Mouse (Mus musculus) mouse trophoblast stem cell (cell line): ENCODE measurements around the gene Pnpt1.

ENCODE experiments used
- in situ Hi-C, 2 experiments: fragments of 300-500 bp; cut with MseI, MboI; formaldehyde crosslinking; loops; 2 replicates in 1 of 2; 3 replicates in 1 of 2; pipeline ENCODE4 v1.15.1; 2025

Gene Pnpt1

GRCm38 (mm10) chr11:29130385-29131355 lies at the start of gene Pnpt1:
TSS of gene Pnpt1 (plus strand) at chr11:29130744.
- in situ Hi-C loops: no loop called here

DNA sequence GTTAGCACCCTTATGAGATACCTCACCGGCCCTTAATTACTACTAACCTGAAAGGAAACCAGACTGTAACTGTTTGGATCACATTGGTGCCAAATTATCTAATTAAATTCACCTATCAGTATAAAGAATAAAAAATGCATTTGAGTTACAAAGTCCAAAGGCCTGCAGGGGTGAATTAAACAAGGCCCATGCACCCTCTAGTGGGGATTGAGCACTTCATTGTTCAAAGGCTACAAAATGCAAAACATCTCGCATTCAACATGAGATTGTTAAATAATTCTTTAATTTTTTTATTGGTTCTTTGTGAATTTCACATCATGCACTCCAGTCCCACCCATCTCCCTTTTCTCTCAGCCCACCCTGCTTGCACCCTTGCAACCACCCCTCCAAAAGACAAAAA lies 38.1 kb upstream of the Pnpt1 start:
- in situ Hi-C loops: no loop called here

GRCm38 (mm10) chr11:29098926-29099325 lies 31.6 kb upstream of the Pnpt1 start:
- in situ Hi-C loops: no loop called here

DNA sequence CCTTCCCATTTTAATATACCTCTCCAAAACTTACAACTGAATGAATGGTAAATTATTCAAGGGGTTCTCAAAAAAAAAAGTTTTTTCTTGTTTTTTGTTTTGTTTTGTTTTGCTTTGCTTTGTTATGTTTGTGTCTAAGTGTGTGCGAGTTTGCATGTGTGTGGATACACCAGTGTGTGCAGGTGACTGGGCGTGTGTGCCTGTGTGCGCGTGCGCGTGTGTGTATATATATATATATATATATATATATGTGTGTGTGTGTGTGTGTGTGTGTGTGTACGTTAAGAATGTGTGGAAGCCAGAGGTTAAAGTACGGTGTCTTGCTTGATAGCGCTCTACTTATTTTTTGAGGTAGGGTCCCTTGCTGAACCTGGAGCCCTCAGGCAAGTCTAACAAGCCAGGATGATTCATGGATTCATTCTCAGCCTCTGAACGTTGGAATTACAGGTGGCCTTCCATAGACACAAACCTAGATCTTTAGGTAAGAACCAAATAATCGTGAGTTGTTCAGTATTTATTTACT lies 621 bp upstream of the Pnpt1 start:
- in situ Hi-C loops: no loop called here

- in situ Hi-C loops: no loop called here
These were observed 10.1 kb downstream of the Pnpt1 start for GRCm38 (mm10) chr11:29140671-29141070.

DNA sequence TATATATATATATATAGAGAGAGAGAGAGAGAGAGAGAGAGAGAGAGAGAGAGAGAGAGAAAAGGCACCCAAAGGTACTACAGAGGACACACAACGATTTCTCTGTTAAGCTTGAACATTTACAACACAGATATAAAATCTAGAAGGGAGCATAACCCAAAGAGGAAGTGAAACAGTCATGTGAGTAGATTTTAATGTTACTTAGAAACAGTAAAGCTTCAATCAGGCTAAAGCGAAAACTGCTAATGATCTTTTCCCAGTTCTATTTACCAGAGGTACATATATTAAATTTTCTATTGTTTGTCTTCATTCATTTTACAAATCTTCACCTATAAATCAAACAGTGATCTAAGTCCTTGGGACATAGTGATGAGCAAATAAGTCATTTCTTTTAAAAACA lies 18.4 kb downstream of the Pnpt1 start:
- in situ Hi-C loops: no loop called here

DNA sequence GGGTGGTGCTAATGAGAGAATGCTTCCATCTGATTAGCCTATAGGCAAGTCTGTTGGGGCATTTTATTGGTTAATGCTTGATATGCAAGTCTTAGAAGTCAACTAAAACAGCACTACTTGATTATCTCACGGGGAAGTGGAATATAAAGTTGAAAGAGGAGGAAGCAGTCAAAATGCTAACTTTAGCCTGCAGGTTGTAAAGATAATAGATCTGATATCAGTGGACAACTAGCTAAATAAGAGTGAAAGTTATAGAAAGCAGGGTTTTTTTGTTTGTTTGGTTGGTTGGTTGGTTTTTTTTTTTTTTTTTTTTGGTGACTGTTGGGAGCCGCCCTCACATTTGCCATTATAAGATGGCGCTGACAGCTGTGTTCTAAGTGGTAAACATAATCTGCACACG lies 33.0 kb downstream of the Pnpt1 start:
- in situ Hi-C loops: no loop called here

DNA sequence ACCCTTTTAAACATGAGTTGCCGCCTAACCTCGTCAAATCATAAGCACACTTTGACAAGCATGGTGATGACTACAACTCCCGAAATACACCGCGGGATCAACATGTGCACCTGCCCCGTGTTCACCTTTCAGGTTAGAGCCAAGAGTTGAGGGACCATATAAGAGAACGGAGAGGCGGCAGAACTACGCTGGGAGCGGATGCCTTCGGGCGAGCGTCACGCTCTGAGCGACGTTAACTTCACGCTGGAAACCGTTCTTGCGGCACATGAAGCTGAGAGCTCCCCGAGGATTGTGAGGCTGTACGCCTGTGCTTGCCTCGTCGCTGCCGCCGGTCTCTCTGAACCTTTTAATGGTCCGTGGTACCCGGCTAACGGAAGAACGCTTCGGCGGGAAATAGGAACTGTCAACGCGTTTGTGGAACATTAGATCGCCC lies 41.4 kb downstream of the Pnpt1 start:
- in situ Hi-C loops: no loop called here

GRCm38 (mm10) chr11:29172563-29173124 lies 42.1 kb downstream of the Pnpt1 start, which contains the start of gene Ppp4r3b:
TSS of gene Ppp4r3b (plus strand) at chr11:29172890.
- in situ Hi-C loops: no loop called here

GRCm38 (mm10) chr11:29173125-29173631 lies 42.6 kb downstream of the Pnpt1 start:
- in situ Hi-C loops: no loop called here

DNA sequence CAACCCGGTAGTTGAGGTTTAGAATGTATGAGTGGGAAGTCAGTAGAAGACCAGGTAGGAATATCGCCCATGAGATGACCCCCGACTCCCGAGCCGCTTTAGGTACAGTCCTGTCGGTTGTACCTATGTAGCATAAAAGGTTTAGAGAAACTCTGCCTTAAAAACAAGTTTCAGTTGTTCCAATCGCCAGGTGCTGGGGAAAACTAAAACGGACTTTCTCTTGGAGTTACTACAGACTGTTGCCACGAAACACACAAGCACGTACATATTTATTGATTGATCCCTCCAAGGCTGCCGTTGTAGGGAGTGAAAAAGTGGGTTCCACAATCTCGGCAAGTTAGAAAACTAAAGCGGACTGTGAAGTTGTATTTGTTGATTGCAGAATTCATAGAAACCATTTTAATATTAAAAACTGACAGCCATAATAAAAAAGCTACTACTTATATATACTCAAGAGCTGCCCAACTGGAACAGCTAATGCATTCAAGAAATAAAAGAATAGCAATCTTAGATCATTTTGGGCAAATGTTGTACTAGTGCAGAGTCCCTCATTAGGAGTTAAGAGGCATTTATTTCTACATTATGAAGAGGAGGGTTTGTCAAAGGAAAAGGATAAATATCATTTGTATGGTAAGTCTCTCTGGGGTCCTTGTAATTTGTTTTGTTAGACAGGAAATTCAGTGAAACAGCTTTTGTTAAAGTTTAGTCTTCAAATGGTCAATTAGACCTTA lies 43.3 kb downstream of the Pnpt1 start:
- in situ Hi-C loops: no loop called here

DNA sequence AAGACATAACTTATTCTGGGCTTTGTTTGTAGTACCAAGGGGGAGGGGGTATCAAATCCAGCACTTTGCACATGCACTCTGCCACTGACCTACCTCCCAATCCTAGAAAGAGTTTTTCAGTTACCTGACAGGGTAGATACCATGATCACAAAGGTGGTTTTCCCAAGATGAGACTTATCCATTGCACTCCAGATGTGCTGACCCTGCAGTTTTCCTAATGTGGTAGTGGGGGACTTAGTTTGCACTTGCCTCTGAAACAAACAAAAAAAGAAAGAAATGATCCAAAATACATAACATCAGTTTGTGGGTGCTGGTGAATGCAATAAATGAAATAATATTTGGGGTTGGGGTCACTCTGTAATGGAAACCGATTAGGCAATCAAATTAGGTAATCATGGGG lies 48.8 kb downstream of the Pnpt1 start:
- in situ Hi-C loops: no loop called here

- in situ Hi-C loops: no loop called here
These were observed 50.1 kb downstream of the Pnpt1 start for GRCm38 (mm10) chr11:29180657-29181056.

DNA sequence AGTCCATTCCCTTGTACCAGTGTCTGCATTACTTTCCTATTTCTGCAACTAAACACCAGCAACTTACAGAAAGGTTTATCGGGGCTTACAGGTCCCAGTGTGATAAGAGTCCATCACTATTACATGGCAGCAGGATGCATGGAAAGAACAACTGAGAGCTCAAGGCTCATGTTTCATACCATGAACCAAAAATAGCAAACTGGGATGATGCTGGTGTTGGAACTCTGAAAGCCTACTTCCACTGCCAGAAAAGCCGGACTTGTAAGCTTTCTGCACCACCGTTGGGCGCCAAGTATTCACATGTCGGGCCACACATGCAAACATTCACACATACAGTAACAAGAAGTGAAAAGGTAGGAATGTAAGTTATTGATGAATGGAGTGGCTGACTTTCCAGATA lies 51.2 kb downstream of the Pnpt1 start:
- in situ Hi-C loops: no loop called here

- in situ Hi-C loops: no loop called here
These were observed 58.4 kb downstream of the Pnpt1 start for GRCm38 (mm10) chr11:29188981-29189380.

DNA sequence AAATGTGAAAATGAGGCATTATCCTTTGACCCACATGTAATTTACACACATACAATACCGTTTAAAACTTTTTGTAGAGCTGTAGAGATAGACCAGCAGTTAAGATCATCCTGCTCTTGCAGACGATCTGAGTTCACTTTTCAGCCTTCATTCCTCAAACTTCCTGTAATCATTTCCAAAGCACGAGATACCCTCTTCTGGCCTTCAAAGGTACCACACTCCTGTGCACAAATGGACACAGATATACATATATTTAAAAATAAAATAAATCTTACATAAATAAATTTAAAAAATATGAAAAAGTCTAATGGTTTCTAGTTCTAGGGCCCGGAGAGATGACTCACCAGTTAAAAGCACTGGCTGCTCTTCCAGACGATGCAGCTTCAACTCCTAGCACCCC lies 73.1 kb downstream of the Pnpt1 start:
- in situ Hi-C loops: no loop called here

GRCm38 (mm10) chr11:29209774-29210173 lies 79.2 kb downstream of the Pnpt1 start:
- in situ Hi-C loops: no loop called here
